Mouse (Mus musculus): ENCODE results near the gene Sap30bp.

Gene Sap30bp

DNA sequence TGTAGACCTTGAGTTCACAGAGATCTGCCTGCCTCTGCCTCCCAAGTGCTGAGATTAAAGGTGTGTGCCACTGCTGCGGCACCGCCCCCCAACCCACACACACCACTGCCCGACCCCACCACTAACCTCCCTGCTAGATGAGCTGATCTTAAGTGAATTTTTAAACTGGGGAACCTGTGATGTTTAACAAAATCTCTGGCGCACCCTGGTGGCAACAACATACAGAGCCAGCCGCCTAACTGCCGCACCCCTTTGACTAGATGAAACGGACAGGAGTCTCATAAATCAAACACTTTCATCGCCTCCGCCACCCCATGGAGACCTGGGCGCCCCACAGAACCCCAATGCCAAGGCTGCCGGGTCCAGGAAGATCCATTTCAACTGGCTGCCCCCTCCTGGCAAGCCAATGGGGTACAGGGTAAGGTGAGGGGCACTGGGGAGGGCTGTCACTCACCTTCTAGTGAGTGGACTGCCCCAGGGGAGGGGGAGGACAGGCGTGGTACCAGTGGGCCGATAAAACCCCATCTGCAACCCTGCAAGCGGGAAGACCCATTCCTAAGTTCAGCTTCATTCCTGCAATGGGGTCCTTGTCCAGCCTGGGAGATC, 66.6 kb downstream of the Sap30bp start:
- peak; percentile 47 to 68 for DNase-seq (ENCODE audit: low spot score in 2 of 2)

- no peak for DNase-seq (ENCODE audit: low spot score in 2 of 2)
Observed at GRCm38 (mm10) chr11:116000607-116001006, 67.5 kb downstream of the Sap30bp start.

DNA sequence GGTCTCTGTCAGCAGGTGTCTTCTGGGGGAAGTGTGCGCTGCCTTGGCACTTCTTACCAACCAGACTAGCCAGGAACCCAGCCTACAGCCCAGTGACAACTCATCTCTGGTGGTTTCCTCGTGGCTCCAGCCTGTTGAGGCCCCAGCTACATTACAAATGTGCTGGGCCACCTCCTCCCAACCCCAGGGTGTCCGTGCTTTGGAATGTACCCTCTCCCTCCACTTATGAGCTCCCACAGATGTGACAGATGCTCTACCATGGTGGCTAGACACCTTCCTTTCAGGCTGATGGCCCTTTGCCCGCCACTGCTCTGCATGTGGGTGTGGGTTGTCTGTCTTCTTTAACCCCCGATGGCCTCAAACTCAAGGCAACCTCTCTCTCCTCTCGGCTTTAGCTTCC, 68.6 kb downstream of the Sap30bp start:
- DNase-seq (ENCODE audit: low spot score in 2 of 2), result no peak

GRCm38 (mm10) chr11:116002894-116003293, 69.8 kb downstream of the Sap30bp start:
- no peak for DNase-seq (ENCODE audit: low spot score in 2 of 2)

- DNase-seq (ENCODE audit: low spot score in 2 of 2), result no peak
Observed at GRCm38 (mm10) chr11:116004186-116004823, 71.2 kb downstream of the Sap30bp start.

DNA sequence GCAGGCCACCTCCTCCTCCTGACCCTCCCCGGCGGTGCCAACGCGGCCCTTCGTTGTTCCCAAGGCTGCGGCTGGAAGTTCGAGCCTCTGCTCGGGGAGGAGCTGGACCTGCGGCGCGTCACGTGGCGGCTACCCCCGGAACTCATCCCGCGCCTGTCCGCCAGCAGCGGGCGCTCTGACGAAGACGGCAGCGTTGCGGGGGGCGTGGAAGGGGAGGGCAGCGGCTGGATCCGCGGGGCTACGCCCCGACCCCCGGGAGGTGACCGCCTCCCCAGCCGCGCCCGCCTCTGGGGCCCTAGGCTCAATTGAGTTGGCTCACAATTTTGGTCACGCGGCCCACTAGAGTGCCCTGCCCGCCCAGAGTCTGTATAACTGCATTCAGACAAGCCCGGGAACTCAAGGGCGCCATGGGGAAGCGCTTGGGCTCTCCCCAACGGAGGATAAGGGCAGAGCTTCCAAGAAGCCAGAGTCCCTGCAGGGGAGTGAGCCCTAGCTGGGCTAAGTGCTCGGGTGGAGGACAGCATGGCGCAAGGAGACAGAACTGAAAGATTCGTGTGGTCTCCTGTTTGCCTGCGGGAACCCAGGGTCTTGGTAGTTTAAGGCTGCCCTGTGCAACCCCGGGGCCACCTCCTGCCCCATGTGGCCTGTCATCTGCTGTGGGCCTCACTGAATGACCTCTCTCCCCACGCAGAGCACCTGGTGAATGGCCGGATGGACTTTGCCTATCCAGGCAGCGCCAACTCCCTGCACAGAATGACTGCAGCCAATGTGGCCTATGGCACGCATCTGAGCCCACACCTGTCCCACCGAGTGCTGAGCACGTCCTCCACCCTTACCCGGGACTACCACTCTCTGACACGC, 72.0 kb downstream of the Sap30bp start:
- peak; percentile 64 to 79 for DNase-seq (ENCODE audit: low spot score in 2 of 2)

DNA sequence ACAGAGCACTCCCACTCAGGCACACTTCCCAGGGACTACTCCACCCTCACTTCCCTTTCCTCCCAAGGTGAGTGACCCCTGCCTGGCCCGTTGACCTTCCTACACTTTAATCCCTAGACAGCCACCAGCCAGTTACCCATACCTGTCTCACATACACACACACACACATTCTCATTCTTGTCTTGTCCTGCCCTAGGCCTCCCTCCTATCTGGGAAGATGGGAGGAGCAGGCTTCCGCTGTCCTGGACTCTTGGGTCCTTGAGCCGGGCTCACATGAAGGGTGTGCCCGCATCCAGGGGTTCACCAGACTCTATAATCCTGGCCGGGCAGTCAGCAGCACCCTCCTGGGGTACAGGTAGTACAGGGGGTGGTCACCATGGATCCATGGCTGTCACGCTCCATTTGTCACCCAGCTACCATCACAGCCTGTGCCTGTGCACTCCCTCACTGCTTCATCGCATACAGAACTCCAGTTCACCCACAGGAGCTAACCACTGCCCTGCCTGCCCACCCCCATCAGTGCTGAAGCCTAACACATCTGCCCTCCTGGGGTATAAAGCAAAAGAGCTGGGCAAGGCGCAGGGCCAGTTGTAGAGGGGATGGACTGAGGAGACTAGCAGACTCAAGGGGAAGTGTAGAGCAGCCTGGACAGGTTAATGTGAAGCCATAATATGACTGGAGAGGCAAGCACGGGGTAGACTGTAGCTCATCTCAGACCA, 72.8 kb downstream of the Sap30bp start:
- DNase-seq (ENCODE audit: low spot score in 2 of 2), result no peak

DNA sequence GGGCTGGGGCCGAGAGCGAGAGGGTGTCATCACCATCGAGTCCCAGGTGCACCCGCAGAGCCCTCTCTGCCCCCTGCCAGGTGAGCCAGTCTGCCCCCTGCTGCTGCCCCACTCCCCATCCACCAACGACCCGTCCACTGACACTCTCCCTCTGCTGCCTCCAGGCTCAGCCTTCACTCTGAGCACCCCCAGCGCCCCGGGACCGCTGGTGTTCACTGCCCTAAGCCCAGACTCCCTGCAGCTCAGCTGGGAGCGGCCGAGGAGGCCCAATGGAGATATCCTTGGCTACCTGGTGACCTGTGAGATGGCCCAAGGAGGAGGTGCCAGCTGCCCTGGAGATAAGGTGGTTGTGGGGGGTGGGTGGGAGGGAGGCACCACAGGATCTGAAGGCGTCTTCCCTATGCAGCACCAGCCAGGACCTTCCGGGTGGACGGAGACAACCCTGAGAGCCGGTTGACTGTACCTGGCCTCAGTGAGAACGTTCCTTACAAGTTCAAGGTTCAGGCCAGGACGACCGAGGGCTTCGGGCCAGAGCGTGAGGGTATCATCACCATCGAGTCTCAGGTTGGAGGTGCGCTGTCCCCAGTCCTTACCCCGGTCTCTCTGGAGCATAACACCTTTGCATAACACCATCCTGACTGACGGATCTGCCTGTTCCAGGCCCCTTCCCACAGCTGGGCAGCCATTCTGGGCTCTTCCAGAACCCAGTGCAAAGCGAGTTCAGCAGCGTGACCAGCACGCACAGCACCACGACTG, 74.2 kb downstream of the Sap30bp start:
- DNase-seq (ENCODE audit: low spot score in 2 of 2), result no peak

- DNase-seq (ENCODE audit: low spot score in 2 of 2), result no peak
Observed at GRCm38 (mm10) chr11:116008411-116008810, 75.3 kb downstream of the Sap30bp start.

- no peak for DNase-seq (ENCODE audit: low spot score in 2 of 2)
Observed at GRCm38 (mm10) chr11:116008832-116009375, 75.8 kb downstream of the Sap30bp start.

DNA sequence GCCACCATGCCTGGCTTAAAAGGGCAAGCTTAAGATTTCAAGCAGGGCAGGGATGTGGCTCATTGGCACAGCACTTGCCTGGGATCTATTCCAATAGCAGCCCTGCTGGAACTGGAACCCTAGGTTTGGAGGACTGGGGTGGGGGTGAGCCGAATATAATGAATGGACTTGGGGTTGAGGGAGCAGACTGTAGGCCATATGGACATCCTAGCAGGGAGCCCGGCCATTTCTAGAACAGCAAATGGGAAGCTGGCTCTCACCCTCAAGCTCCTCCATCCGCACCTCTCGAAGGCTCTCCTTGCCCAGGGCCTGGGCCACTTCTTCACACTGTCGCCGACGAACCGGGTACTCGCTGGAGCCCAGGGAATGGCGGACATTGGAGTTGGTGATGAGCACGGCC, 76.6 kb downstream of the Sap30bp start:
- no peak for DNase-seq (ENCODE audit: low spot score in 2 of 2)

DNA sequence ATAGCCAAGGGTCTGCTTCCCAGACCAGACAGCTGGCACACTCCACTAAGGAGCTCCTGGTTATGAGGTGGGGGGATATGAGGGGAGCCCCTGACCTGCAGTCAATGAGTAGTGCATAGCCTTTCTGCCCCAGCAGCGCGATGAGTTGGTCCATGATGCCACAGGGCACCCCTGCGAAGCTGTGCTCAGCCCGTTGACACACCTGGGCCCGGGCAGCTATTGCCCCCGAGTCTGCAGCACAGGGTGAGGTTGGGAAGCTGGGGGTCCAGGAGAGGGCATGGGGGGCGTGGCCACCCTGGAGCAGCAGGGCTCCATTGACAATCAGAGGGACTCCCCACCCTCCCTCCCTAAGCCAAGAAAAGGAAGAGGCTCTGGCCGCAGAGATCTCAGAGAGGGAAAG, 77.1 kb downstream of the Sap30bp start:
- DNase-seq (ENCODE audit: low spot score in 2 of 2), result no peak

- DNase-seq (ENCODE audit: low spot score in 2 of 2), result no peak
Observed at GRCm38 (mm10) chr11:116010948-116011347, 77.9 kb downstream of the Sap30bp start.

DNA sequence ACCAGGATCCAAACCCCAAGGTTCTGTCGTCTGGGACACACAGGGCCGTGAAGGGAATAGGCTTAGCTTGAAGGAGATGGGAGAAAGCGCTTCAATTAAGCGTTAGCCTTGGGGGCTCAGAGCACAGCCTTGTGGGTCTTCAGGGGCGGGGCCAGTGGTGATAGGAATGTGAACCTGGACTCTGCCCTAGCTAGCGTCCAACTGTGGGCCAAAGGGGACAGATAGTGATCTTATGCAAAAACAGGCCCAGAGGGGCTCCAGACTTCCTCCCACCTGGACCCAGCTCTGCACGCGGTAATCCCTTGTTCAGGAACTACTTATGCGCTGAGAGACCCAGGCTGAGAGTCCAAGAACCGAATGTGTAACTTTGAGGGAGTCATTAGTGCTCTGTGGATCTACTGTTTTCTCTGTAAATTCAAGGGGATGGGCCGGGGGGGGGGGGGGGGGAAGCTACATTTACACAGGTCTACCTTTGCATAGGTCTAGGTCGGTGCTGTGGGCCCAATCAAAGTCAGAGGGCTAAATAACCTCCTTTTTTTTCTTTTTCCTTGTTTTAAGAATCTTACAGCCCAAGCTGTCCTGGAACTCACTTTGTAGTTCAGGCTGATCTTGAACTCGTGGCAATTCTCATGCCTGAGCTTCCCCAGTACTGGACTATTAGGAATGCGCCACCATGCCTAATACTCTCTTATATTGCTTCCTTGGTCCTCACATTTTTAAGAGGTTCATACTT, 78.6 kb downstream of the Sap30bp start:
- DNase-seq (ENCODE audit: low spot score in 2 of 2), result no peak

DNA sequence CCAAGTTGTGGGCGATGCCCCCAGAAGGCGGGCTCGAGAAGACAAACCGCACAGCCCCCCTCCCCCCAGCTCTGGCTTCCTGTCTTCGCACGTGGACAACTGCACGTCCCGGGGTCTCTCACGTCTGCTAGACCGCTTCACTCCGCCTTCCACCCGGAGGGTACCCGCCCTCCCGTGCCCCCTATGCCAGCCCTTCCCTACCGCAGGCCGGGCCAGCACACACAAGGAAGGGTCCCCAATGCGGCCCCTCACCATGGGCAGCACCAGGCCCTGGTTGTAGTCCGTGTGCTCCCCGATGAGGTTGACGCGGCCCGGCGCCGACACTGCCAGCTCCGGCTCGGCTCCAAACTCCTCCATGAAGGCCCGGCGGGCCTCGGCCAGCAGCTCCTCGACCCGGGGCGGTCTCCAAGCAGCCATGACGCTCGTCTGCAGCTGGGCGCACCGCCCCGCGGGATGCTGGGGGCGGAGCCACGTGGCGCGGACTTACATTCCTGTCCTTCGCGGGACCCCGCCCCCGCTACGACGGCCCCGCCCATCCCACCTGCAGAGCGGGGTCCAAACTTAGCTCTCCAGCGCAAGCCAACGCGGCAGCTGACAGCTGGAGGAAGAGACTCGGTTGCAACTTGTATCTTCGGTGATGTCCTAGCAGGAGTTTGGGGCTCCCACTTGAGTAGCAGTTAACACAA, 79.3 kb downstream of the Sap30bp start, which contains the start of gene Galk1:
Gene Galk1 (minus strand): TSS at position 458 of the 686 bp plus-strand sequence.
- peak; percentile 85 to 88 for DNase-seq (ENCODE audit: low spot score in 2 of 2)

GRCm38 (mm10) chr11:116014821-116015220, 81.7 kb downstream of the Sap30bp start:
- DNase-seq (ENCODE audit: low spot score in 2 of 2), result no peak

Data from urinary bladder, postnatal 36 days (tissue).